Mouse (Mus musculus) bone marrow macrophage, adult 2 months (primary cell): ENCODE measurements around the gene Prss33.

Experiments
- CTCF ChIP-seq: IDR thresholded peaks from 2 replicates; pipeline ENCODE4 v1.5.1; 2012; ENCODE audit warnings: low read depth, mild to moderate bottlenecking, low read length, moderate library complexity
- POLR2A ChIP-seq: IDR thresholded peaks from 2 replicates; pipeline ENCODE4 v1.6.1; 2012; ENCODE audit warnings: mild to moderate bottlenecking, low read depth, low read length, borderline replicate concordance

GRCm38 (mm10) chr17:23788973-23789372, 46.9 kb downstream of the Prss33 start:
- no peak for TF ChIP-seq POLR2A
- no peak for TF ChIP-seq CTCF
